Mouse (Mus musculus): Measurements from ENCODE around the gene Uhmk1. TPM values are rescaled to one million over a fixed set of nuclear protein-coding genes. Genes with fewer than 3 reads are reported as not detected.
A peak's percentile ranks its signal among the peaks of the same experiment; 100 is the strongest.
"Not testable (repeated sequence)": the region's sequence is repeated elsewhere in the genome, so short reads cannot be mapped to it uniquely, and the experiment has no call there.

The Uhmk1 gene
- total RNA-seq (2014; fragmentation: Nextera tagmentation) (85.0 and 85.1 TPM in 2 replicates), total RNA-seq (2017) (70.1 and 86.0 TPM in 2 replicates), polyA plus RNA-seq (2012) (2.5 and 3.3 TPM in 2 replicates)

DNA sequence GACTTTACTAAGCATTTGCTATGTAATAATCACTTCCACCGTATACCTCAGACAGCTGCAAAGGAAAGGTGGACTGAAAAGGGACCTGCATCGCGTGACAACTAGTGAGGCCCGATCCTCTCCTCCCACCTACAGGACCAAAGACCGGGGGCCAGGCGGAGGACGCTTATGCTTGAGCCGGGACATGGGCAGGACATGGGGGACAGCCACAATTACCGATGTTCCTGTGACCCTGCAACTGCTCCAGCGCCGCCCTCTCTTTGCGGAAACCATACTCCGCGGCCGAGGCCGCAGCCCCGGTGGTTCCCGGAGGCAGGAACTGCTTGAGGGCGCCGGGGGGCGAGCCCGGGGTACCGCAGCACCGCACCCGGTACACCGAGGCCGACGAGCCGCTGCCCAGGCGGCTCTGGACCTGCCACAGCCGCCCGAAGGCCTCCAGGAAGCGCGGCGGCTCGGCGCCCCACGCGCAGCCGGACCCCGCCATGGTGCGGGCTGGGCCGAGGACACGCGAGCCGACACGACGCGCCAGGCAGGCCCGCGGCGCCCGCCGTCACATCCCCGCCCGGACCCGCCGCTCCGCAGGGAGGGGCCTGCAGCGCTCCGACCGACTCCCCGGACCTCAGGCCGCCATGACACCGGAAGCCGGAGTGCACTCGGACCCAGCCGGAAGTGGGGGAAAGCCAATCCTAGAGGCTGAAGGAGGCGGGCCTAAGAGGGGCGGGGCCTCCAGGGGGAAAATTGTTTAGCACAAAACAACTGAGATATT, at the start of gene Uhmk1:
Gene Uhmk1, minus strand, starts transcription at position 641 of the 766 bp plus-strand sequence.
- Histone ChIP-seq H3K4me1 (ENCODE audit: insufficient read depth, low read depth, low read length) (peaks cover 10% of the 10 kb centered on the region), H3K9me3 (replicated peaks) (no peaks in the 10 kb centered on the region), H3K36me3 (replicated peaks) (peaks cover 25% of the 10 kb centered on the region), H3K4me3 (ENCODE audit: low read depth, low read length) (peak within 1 kb of the TSS; percentile 84), H3K27me3 (ENCODE audit: insufficient read depth, low read length) (no peaks in the 10 kb centered on the region)
- ATAC-seq (ENCODE audit: extremely low read depth, insufficient number of reproducible peaks, low FRiP score, poor library complexity, severe bottlenecking) (peak; percentile 99), DNase-seq (ENCODE audit: low spot score) (peak; percentile 77)
- TF ChIP-seq TAL1 (conservative IDR thresholded peaks at IDR 0.05; ENCODE audit: low read depth, low read length), result no peak
- no peak for TF ChIP-seq CTCF (IDR thresholded peaks at IDR 0.05; ENCODE audit: low read depth, low read length)
- no peak for TF ChIP-seq GATA2 (IDR thresholded peaks at IDR 0.05; ENCODE audit: borderline replicate concordance, low read depth, low read length)
- TF ChIP-seq POLR2AphosphoS5 (IDR thresholded peaks at IDR 0.05; ENCODE audit: insufficient replicate concordance, low read depth, low read length), result no peak

DNA sequence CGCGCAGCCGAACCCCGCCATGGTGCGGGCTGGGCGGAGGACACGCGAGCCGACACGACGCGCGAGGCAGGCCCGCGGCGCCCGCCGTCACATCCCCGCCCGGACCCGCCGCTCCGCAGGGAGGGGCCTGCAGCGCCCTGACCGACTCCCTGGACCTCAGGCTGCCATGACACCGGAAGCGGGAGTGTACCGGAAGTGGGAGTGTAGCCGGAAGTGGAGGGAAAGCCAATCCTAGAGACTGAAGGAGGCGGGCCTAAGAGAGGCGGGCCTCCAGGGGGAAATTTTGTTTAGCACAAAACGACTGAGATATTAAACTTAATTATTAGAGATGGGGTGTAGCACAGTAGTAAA, 40.3 kb upstream of the Uhmk1 start:
- Histone ChIP-seq H3K27me3 (ENCODE audit: insufficient read depth, low read length) (no peaks in the 10 kb centered on the region), H3K4me3 (ENCODE audit: low read depth, low read length) (peak overlapping the region; percentile 65), H3K4me1 (ENCODE audit: insufficient read depth, low read depth, low read length) (peaks cover 3% of the 10 kb centered on the region; the same call in 1 of the 2 replicates), H3K9me3 (replicated peaks) (no peaks in the 10 kb centered on the region), H3K36me3 (replicated peaks) (no peaks in the 10 kb centered on the region)
- peak; percentile 93 for ATAC-seq (ENCODE audit: extremely low read depth, insufficient number of reproducible peaks, low FRiP score, poor library complexity, severe bottlenecking)
- peak; percentile 27 for DNase-seq (ENCODE audit: low spot score)
- no peak for TF ChIP-seq POLR2AphosphoS5 (IDR thresholded peaks at IDR 0.05; ENCODE audit: insufficient replicate concordance, low read depth, low read length)
- TF ChIP-seq CTCF (IDR thresholded peaks at IDR 0.05; ENCODE audit: low read depth, low read length), result no peak
- TF ChIP-seq GATA2 (IDR thresholded peaks at IDR 0.05; ENCODE audit: borderline replicate concordance, low read depth, low read length), result no peak
- no peak for TF ChIP-seq TAL1 (conservative IDR thresholded peaks at IDR 0.05; ENCODE audit: low read depth, low read length)
- TF ChIP-seq GATA1 (IDR thresholded peaks at IDR 0.05; ENCODE audit: borderline replicate concordance, low read length), result no peak

DNA sequence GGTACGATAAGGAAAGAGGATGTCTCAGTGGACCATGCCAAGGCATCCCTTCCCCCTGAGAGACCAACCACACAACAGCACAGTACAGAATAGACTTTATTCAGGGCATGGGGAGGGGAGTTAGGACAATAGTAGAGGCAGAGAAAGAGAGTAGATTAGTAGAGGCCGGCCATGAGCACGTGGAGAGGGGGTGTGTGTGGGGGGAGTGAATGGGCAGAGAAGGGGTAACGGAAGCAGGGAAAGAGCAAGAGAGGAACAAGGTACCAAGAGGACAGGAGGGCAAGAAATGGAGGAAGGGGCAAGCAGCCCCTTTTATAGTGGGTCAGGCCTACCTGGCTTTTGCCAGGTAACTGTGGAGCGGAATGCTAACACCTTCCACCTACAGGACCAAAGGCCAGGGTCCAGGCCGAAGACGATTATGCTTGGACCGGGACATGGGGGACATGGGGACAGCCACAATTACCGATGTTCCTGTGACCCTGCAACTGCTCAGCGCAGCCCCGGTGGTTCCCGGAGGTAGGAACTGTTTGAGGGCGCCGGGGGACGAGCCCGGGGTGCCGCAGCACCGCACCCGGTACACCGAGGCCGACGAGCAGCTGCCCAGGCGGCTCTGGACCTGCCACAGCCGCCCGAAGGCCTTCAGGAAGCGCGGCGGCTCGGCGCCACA, 39.8 kb upstream of the Uhmk1 start:
- H3K36me3 ChIP-seq (replicated peaks), result no peaks in the 10 kb centered on the region
- TF ChIP-seq TAL1 (conservative IDR thresholded peaks at IDR 0.05; ENCODE audit: low read depth, low read length), result no peak
- no peak for DNase-seq (ENCODE audit: low spot score)
- peaks cover 3% of the 10 kb centered on the region; the same call in 1 of the 2 replicates for H3K4me1 ChIP-seq (ENCODE audit: insufficient read depth, low read depth, low read length)
- peak overlapping the region; percentile 65 for H3K4me3 ChIP-seq (ENCODE audit: low read depth, low read length)
- no peaks in the 10 kb centered on the region for H3K27me3 ChIP-seq (ENCODE audit: insufficient read depth, low read length)
- no peaks in the 10 kb centered on the region for H3K9me3 ChIP-seq (replicated peaks)
- ATAC-seq (ENCODE audit: extremely low read depth, insufficient number of reproducible peaks, low FRiP score, poor library complexity, severe bottlenecking), result peak; percentile 18; the same call in 1 of the 2 replicates

DNA sequence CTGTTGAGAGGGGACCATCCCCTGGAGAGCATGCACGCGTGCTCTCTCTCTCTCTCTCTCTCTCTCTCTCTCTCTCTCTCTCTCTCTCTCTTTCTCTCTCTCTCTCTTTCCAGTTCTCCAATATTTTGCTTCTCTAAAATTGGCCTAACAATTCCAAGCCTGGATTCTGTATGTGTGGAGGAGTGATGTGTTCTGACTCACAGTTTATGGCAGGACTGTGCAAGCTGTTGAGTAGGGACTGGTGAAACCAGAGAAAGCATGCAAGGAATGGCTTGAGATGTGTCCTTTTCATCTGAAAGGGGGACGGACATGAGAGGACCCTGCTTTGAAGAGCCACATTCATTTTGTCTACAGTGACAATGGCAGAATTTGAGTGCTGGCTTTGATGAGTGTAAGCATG, 29.8 kb upstream of the Uhmk1 start:
- TF ChIP-seq GATA1 (IDR thresholded peaks at IDR 0.05; ENCODE audit: borderline replicate concordance, low read length) (no peak), TAL1 (conservative IDR thresholded peaks at IDR 0.05; ENCODE audit: low read depth, low read length) (no peak), CTCF (IDR thresholded peaks at IDR 0.05; ENCODE audit: low read depth, low read length) (no peak), GATA2 (IDR thresholded peaks at IDR 0.05; ENCODE audit: borderline replicate concordance, low read depth, low read length) (no peak), POLR2AphosphoS5 (IDR thresholded peaks at IDR 0.05; ENCODE audit: insufficient replicate concordance, low read depth, low read length) (no peak)
- Histone ChIP-seq H3K36me3 (replicated peaks) (no peaks in the 10 kb centered on the region), H3K27me3 (ENCODE audit: insufficient read depth, low read length) (peaks cover 13% of the 10 kb centered on the region), H3K9me3 (replicated peaks) (no peaks in the 10 kb centered on the region), H3K4me3 (ENCODE audit: low read depth, low read length) (no peak overlapping the region), H3K4me1 (ENCODE audit: insufficient read depth, low read depth, low read length) (no peaks in the 10 kb centered on the region)
- DNase-seq (ENCODE audit: low spot score), result no peak
- ATAC-seq (ENCODE audit: extremely low read depth, insufficient number of reproducible peaks, low FRiP score, poor library complexity, severe bottlenecking), result no peak

DNA sequence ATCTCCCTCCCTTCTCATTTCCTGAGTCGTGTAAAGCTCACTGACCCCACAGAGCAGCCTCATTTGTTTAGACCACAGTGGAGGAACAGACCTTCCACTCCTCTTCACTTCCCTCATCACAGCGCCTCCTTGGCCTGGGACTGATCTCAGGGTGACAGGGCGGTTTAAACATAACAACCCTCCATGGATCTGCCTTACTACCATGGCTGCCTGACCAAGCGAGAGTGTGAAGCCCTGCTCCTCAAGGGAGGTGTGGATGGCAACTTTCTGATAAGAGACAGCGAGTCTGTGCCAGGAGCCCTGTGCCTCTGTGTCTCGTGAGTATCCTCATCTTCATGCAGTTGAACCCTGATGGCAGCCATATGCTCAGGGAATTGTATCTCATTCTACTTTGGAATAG, 17.5 kb upstream of the Uhmk1 start, which contains the start of gene Sh2d1b2:
Gene Sh2d1b2, plus strand, starts transcription at position 62 of the 400 bp plus-strand sequence.
- H3K27me3 ChIP-seq (ENCODE audit: insufficient read depth, low read length), result peaks cover 10% of the 10 kb centered on the region; the same call in 1 of the 2 replicates
- H3K4me3 ChIP-seq (ENCODE audit: low read depth, low read length); H3K9me3 ChIP-seq (replicated peaks); H3K36me3 ChIP-seq (replicated peaks); ATAC-seq (ENCODE audit: extremely low read depth, insufficient number of reproducible peaks, low FRiP score, poor library complexity, severe bottlenecking); H3K4me1 ChIP-seq (ENCODE audit: insufficient read depth, low read depth, low read length); DNase-seq (ENCODE audit: low spot score): not testable (repeated sequence)

DNA sequence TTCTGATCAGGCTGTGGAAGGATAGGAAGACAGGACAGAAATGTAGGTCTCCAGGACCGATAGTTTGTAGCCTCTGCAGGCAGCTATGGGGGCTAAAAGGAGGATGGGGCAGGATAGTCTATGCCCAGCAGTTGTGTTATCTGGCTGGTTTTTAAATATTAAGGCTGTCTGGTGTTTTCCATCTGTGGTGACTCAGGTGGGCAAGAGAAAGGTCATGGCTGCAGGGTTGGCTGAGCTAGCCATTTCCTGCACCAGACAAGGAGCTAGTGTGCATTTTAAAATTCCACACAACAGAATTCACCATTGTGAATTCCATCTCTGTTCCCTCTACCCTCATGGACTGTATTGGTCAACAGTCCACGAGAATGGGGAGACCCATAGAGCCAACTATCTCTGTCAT, 8.1 kb upstream of the Uhmk1 start:
- H3K9me3 ChIP-seq (replicated peaks), result no peaks in the 10 kb centered on the region
- H3K4me1 ChIP-seq (ENCODE audit: insufficient read depth, low read depth, low read length), result no peaks in the 10 kb centered on the region
- DNase-seq (ENCODE audit: low spot score) (no peak), ATAC-seq (ENCODE audit: extremely low read depth, insufficient number of reproducible peaks, low FRiP score, poor library complexity, severe bottlenecking) (no peak)
- no peak overlapping the region for H3K4me3 ChIP-seq (ENCODE audit: low read depth, low read length)
- TF ChIP-seq POLR2AphosphoS5 (IDR thresholded peaks at IDR 0.05; ENCODE audit: insufficient replicate concordance, low read depth, low read length) (no peak), GATA1 (IDR thresholded peaks at IDR 0.05; ENCODE audit: borderline replicate concordance, low read length) (no peak), GATA2 (IDR thresholded peaks at IDR 0.05; ENCODE audit: borderline replicate concordance, low read depth, low read length) (no peak), TAL1 (conservative IDR thresholded peaks at IDR 0.05; ENCODE audit: low read depth, low read length) (no peak), CTCF (IDR thresholded peaks at IDR 0.05; ENCODE audit: low read depth, low read length) (no peak)
- H3K27me3 ChIP-seq (ENCODE audit: insufficient read depth, low read length), result peaks cover 21% of the 10 kb centered on the region
- no peaks in the 10 kb centered on the region for H3K36me3 ChIP-seq (replicated peaks)
